Mouse (Mus musculus): ENCODE measurements around the gene Nop58.
"Not testable (repeated sequence)": the region's sequence is repeated elsewhere in the genome, so short reads cannot be mapped to it uniquely, and the experiment has no call there.

DNA sequence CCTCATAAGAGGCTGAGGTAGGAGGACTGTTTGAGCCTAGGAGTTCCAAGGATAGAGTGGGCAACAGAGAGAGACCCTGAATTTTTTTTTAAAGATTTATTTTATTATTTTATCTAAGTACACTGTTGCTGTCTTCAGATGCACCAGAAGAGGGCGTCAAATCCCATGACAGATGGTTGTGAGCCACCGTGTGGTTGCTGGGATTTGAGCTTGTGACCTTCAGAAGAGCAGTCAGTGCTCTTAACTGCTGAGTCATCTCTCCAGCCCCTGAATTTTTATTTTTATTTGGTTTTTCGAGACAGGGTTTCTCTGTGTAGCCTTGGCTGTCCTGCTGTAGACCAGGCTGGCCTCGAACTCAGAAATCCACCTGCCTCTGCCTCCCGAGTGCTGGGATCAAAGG, 65.0 kb downstream of the Nop58 start:
- TF ChIP-seq CHD2 (IDR thresholded peaks at IDR 0.05; ENCODE audit: low read depth, low read length); ZC3H11A (IDR thresholded peaks at IDR 0.05; ENCODE audit: borderline replicate concordance, low read depth, low read length): not testable (repeated sequence)
